Mouse (Mus musculus) T-helper 1 cell (primary cell): ENCODE data around the gene Vwa5a.

ENCODE experiments used
- in situ Hi-C: fragments of 300-600 bp; cut with MboI, MseI; formaldehyde crosslinking; loops from one replicate; pipeline ENCODE4 v1.15.1; 2025; ENCODE audit warnings: high pct_unique_total_duplicates

The Vwa5a gene

GRCm38 (mm10) chr9:38718102-38718501 lies at the start of gene Vwa5a:
TSS of gene Vwa5a (plus strand) at chr9:38718268.
- in situ Hi-C loops: no loop called here

- in situ Hi-C loops: no loop called here
These were observed 45.2 kb upstream of the Vwa5a start for GRCm38 (mm10) chr9:38672887-38673286.

- in situ Hi-C loops: no loop called here
These were observed 43.6 kb upstream of the Vwa5a start, which contains the start of gene Olfr918 for GRCm38 (mm10) chr9:38674501-38674900. TSS of gene Olfr918 (minus strand) at chr9:38674601.

DNA sequence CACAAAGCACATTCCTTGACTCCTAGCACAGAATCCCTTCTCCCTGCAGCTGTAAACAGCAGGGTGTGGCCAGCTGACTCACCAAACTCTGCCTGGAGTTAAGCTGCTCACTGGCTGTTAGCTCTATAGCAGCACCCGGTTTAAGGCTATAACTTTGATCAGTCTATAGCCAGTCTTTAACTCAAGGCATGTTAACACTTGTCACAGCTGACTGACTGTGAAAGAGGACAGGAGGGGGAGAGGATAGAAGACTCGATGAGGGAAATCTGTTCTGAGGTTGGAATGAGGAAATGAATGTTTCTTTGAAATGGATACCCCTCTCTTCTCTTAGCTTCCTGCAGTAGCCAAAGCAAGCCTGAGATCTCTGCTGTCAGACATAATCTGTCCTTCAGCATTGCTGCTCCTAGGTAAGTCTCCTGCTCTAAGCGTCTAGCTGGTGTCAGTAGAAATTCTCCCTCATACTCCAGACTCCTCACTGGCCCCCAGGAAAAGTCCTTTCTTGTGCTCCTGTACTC lies 916 bp downstream of the Vwa5a start:
- in situ Hi-C loops: no loop called here

DNA sequence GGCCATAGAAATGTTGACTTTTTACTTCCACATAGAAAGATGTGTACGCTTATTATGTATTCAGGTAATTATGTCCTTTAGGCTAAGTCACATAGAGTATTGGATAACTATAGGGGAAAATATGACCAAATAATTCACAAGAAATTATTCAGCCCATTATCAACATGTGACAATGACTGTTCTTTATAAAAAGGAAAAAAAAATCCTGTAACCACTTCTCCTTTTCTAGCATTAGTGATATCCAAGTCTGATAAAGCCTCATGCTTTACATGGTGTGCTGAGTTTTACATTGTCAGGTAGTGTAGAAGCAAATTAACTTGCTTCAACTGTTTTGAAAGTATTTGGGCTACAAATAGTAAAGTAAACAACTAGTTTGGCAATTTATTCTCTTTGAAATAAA lies 6.0 kb downstream of the Vwa5a start:
- in situ Hi-C loops: no loop called here

GRCm38 (mm10) chr9:38728218-38728617 lies 10.2 kb downstream of the Vwa5a start:
- in situ Hi-C loops: loop anchor here (25.0 kb wide), 1 partner anchor 1041 kb away; no protein-coding TSS in a partner anchor

GRCm38 (mm10) chr9:38741408-38741807 lies 23.3 kb downstream of the Vwa5a start:
- in situ Hi-C loops: loop anchor here (25.0 kb wide), 1 partner anchor 1054 kb away; no protein-coding TSS in a partner anchor

DNA sequence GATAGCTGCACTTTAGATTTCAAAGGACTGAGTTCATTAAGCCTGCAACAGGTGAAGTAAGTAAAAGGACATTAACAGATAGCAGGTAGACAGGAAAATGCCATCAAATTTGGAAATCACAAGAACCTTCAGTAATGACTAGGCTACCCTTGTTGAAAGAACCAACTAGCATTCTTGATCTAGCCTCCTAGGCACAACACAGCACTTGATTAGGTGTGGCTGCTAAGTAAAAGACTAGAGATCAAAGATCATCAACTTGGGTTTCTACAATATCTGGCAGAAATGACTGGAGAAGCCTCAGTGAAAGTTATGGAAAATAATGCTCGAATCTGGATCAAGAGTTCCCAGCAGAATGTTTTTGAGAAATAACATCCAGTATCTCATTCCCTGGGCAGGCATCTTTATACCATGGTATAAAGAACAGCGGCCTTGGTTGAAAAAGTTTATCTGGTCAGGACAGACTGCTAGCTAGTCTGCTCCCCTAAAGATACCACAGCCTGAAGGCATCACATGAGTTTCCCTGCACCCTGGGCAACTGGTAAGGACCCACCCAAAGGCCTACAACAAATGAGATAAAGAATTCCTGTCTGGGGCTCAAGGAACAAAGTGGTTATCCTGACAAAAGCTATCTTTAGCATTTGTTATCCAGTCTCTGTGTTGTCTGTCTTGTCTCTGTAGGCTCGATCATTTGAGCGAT lies 26.7 kb downstream of the Vwa5a start:
- in situ Hi-C loops: loop anchor here (25.0 kb wide), 1 partner anchor 1057 kb away; no protein-coding TSS in a partner anchor

DNA sequence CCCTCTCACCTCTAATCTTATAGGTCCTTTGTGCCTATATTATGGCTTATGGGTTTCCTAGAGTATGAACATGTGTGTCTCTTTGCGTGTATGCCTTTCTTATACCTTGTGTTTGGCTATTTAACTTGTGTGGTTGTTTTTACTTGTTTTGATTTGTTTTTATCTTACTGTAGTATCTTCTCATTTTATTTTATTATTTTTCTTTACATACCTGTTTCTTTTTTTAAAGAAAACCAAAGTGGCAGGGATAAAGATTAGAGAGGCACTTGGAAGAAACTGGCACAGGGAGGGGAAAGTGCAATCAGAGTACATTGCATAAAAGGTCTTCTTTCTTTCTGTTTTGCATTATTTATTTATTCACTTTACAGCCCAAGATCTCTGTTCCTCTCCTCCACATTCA lies 33.9 kb downstream of the Vwa5a start, which contains the start of gene Olfr920:
Gene Olfr920 (plus strand): TSS at position 301 of the 400 bp plus-strand sequence.
- in situ Hi-C loops: no loop called here

DNA sequence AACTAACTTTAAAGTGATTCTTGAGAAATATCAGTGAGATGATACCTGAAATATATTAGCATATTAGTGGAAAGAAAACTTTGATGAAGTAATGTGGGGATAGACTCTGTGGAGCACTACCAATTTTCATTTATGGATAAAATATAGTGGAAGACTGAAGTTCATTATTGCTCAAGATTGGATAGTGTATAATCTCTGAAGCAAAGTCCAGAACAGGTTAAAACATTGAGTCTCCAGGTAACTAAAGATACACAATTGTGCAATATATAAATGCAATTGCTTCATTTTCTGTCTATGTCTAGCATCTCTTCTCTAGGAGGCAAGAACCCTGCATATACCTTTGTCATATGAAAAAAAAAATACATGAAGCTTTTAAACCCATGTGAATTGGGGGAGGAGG lies 54.7 kb downstream of the Vwa5a start, which contains the start of gene Olfr921:
Gene Olfr921 (plus strand): TSS at position 301 of the 400 bp plus-strand sequence.
- in situ Hi-C loops: no loop called here

DNA sequence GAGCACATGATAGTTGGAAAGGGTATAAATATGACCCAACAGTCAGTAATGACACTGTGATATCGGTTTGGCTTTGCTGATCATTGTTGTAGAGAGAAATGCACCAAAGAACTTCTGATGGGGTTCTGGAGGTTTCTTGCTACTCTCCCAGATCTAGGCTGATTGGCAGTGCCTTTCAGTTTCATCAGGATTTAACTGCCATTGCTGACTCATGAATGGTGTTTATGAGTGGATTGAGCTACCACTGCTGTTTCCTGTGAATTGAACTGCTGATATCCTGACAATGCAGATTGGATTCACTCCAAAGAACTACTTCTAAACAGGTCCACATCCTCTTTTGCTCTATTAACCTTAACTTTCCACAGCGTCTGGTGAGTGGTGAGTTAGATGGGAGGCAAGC lies 74.6 kb downstream of the Vwa5a start:
- in situ Hi-C loops: no loop called here
